Mouse (Mus musculus): ENCODE measurements around the gene St8sia1. TPM values are rescaled to one million over a fixed set of nuclear protein-coding genes. Genes with fewer than 3 reads are reported as not detected.
A peak's percentile ranks its signal among the peaks of the same experiment; 100 is the strongest.

St8sia1 gene
- polyA plus RNA-seq, 1 experiment from 2014 or later = 1.1 TPM

- 77% methylated on average over 9 of the region's 9 CpGs for WGBS
- no peaks in the 10 kb centered on the region for H3K9me3 ChIP-seq (ENCODE audit: control insufficient read depth, low read length)
- H3K27ac ChIP-seq (replicated peaks in 1 of 2; ENCODE audit: control insufficient read depth in 1 of 2, insufficient read depth in 1 of 2, low read depth in 2 of 2, low read length in 2 of 2) = no peak overlapping the region
- H3K9ac ChIP-seq (ENCODE audit: low read length) = no peak overlapping the region
- H3K27me3 ChIP-seq (ENCODE audit: control insufficient read depth, insufficient read depth, low read length) = no peaks in the 10 kb centered on the region
- H3K4me2 ChIP-seq (ENCODE audit: low read length) = no peak overlapping the region
- 0 out of 4 replicates have a peak, but pooled peaks cover 0 to 2% of the 10 kb centered on the region in 2 experiments for H3K4me1 ChIP-seq (ENCODE audit: control insufficient read depth in 2 of 2, insufficient read depth in 2 of 2, low read length in 2 of 2)
- H3K4me3 ChIP-seq (ENCODE audit: control insufficient read depth in 1 of 2, insufficient read depth in 1 of 2, low read depth in 1 of 2, low read length in 2 of 2) = no peak overlapping the region
- ATAC-seq (ENCODE audit: insufficient number of reproducible peaks, insufficient read depth, low FRiP score, low read depth) = no peak
- H3K36me3 ChIP-seq (ENCODE audit: control insufficient read depth, insufficient read depth, low read length) = no peaks in the 10 kb centered on the region
Measured at GRCm38 (mm10) chr6:142926901-142927605, 37.2 kb downstream of the St8sia1 start.

GRCm38 (mm10) chr6:142925921-142926320 lies 38.3 kb downstream of the St8sia1 start:
- no peak overlapping the region for H3K4me3 ChIP-seq (ENCODE audit: control insufficient read depth in 1 of 2, insufficient read depth in 1 of 2, low read depth in 1 of 2, low read length in 2 of 2)
- H3K27me3 ChIP-seq (ENCODE audit: control insufficient read depth, insufficient read depth, low read length) = no peaks in the 10 kb centered on the region
- H3K4me1 ChIP-seq (ENCODE audit: control insufficient read depth in 2 of 2, insufficient read depth in 2 of 2, low read length in 2 of 2) = peaks cover 0 to 5% of the 10 kb centered on the region in 2 experiments; a peak in 1 of 4 replicates
- H3K9me3 ChIP-seq (ENCODE audit: control insufficient read depth, low read length) = no peaks in the 10 kb centered on the region
- no peak overlapping the region for H3K9ac ChIP-seq (ENCODE audit: low read length)
- no peak overlapping the region for H3K27ac ChIP-seq (replicated peaks in 1 of 2; ENCODE audit: control insufficient read depth in 1 of 2, insufficient read depth in 1 of 2, low read depth in 2 of 2, low read length in 2 of 2)
- ATAC-seq (ENCODE audit: insufficient number of reproducible peaks, insufficient read depth, low FRiP score, low read depth) = no peak
- no peak overlapping the region for H3K4me2 ChIP-seq (ENCODE audit: low read length)
- 80% methylated on average over 5 of the region's 5 CpGs for WGBS
- no peaks in the 10 kb centered on the region for H3K36me3 ChIP-seq (ENCODE audit: control insufficient read depth, insufficient read depth, low read length)

- Histone ChIP-seq H3K27me3 (ENCODE audit: control insufficient read depth, insufficient read depth, low read length) (no peaks in the 10 kb centered on the region), H3K9me3 (ENCODE audit: control insufficient read depth, low read length) (no peaks in the 10 kb centered on the region), H3K9ac (ENCODE audit: low read length) (no peak overlapping the region), H3K4me1 (ENCODE audit: control insufficient read depth in 2 of 2, insufficient read depth in 2 of 2, low read length in 2 of 2) (peaks cover 0 to 6% of the 10 kb centered on the region in 2 experiments; a peak in 1 of 4 replicates), H3K4me3 (ENCODE audit: control insufficient read depth in 1 of 2, insufficient read depth in 1 of 2, low read depth in 1 of 2, low read length in 2 of 2) (no peak overlapping the region), H3K36me3 (ENCODE audit: control insufficient read depth, insufficient read depth, low read length) (no peaks in the 10 kb centered on the region), H3K27ac (replicated peaks in 1 of 2; ENCODE audit: control insufficient read depth in 1 of 2, insufficient read depth in 1 of 2, low read depth in 2 of 2, low read length in 2 of 2) (no peak overlapping the region), H3K4me2 (ENCODE audit: low read length) (no peak overlapping the region)
- ATAC-seq (ENCODE audit: insufficient number of reproducible peaks, insufficient read depth, low FRiP score, low read depth) = no peak
- WGBS = 87% methylated on average over 3 of the region's 3 CpGs
Measured at GRCm38 (mm10) chr6:142925374-142925773, 38.9 kb downstream of the St8sia1 start.

- no peak overlapping the region for H3K9ac ChIP-seq (ENCODE audit: low read length)
- peak overlapping the region in 1 of 2 experiments; percentile 41; a peak in 1 of 4 replicates for H3K27ac ChIP-seq (replicated peaks in 1 of 2; ENCODE audit: control insufficient read depth in 1 of 2, insufficient read depth in 1 of 2, low read depth in 2 of 2, low read length in 2 of 2)
- WGBS = 33% methylated on average over 5 of the region's 5 CpGs
- H3K4me2 ChIP-seq (ENCODE audit: low read length) = no peak overlapping the region
- H3K4me3 ChIP-seq (ENCODE audit: control insufficient read depth in 1 of 2, insufficient read depth in 1 of 2, low read depth in 1 of 2, low read length in 2 of 2) = no peak overlapping the region
- no peaks in the 10 kb centered on the region for H3K9me3 ChIP-seq (ENCODE audit: control insufficient read depth, low read length)
- no peaks in the 10 kb centered on the region for H3K36me3 ChIP-seq (ENCODE audit: control insufficient read depth, insufficient read depth, low read length)
- H3K4me1 ChIP-seq (ENCODE audit: control insufficient read depth in 2 of 2, insufficient read depth in 2 of 2, low read length in 2 of 2) = peaks cover 0 to 6% of the 10 kb centered on the region in 2 experiments; a peak in 1 of 4 replicates
- no peaks in the 10 kb centered on the region for H3K27me3 ChIP-seq (ENCODE audit: control insufficient read depth, insufficient read depth, low read length)
- no peak for ATAC-seq (ENCODE audit: insufficient number of reproducible peaks, insufficient read depth, low FRiP score, low read depth)
Measured at GRCm38 (mm10) chr6:142920901-142921300, 43.4 kb downstream of the St8sia1 start.

- Histone ChIP-seq H3K4me3 (ENCODE audit: control insufficient read depth in 1 of 2, insufficient read depth in 1 of 2, low read depth in 1 of 2, low read length in 2 of 2) (no peak overlapping the region), H3K9ac (ENCODE audit: low read length) (no peak overlapping the region), H3K27ac (replicated peaks in 1 of 2; ENCODE audit: control insufficient read depth in 1 of 2, insufficient read depth in 1 of 2, low read depth in 2 of 2, low read length in 2 of 2) (no peak overlapping the region), H3K9me3 (ENCODE audit: control insufficient read depth, low read length) (no peaks in the 10 kb centered on the region), H3K27me3 (ENCODE audit: control insufficient read depth, insufficient read depth, low read length) (no peaks in the 10 kb centered on the region), H3K4me2 (ENCODE audit: low read length) (no peak overlapping the region), H3K4me1 (ENCODE audit: control insufficient read depth in 2 of 2, insufficient read depth in 2 of 2, low read length in 2 of 2) (peaks cover 0 to 6% of the 10 kb centered on the region in 2 experiments; a peak in 1 of 4 replicates), H3K36me3 (ENCODE audit: control insufficient read depth, insufficient read depth, low read length) (no peaks in the 10 kb centered on the region)
- no peak for ATAC-seq (ENCODE audit: insufficient number of reproducible peaks, insufficient read depth, low FRiP score, low read depth)
- WGBS = 88% methylated on average over 6 of the region's 6 CpGs
Measured at GRCm38 (mm10) chr6:142918691-142919090, 45.6 kb downstream of the St8sia1 start.

- peaks cover 0 to 6% of the 10 kb centered on the region in 2 experiments; a peak in 1 of 4 replicates for H3K4me1 ChIP-seq (ENCODE audit: control insufficient read depth in 2 of 2, insufficient read depth in 2 of 2, low read length in 2 of 2)
- no peak overlapping the region for H3K4me3 ChIP-seq (ENCODE audit: control insufficient read depth in 1 of 2, insufficient read depth in 1 of 2, low read depth in 1 of 2, low read length in 2 of 2)
- H3K27me3 ChIP-seq (ENCODE audit: control insufficient read depth, insufficient read depth, low read length) = no peaks in the 10 kb centered on the region
- WGBS = 82% methylated on average over 13 of the region's 13 CpGs
- no peak overlapping the region for H3K9ac ChIP-seq (ENCODE audit: low read length)
- no peak overlapping the region for H3K27ac ChIP-seq (replicated peaks in 1 of 2; ENCODE audit: control insufficient read depth in 1 of 2, insufficient read depth in 1 of 2, low read depth in 2 of 2, low read length in 2 of 2)
- H3K36me3 ChIP-seq (ENCODE audit: control insufficient read depth, insufficient read depth, low read length) = no peaks in the 10 kb centered on the region
- ATAC-seq (ENCODE audit: insufficient number of reproducible peaks, insufficient read depth, low FRiP score, low read depth) = no peak
- no peak overlapping the region for H3K4me2 ChIP-seq (ENCODE audit: low read length)
- H3K9me3 ChIP-seq (ENCODE audit: control insufficient read depth, low read length) = no peaks in the 10 kb centered on the region
Measured at GRCm38 (mm10) chr6:142917471-142917901, 46.8 kb downstream of the St8sia1 start.

GRCm38 (mm10) chr6:142916271-142916941 lies 47.8 kb downstream of the St8sia1 start:
- Histone ChIP-seq H3K4me2 (ENCODE audit: low read length) (no peak overlapping the region), H3K9ac (ENCODE audit: low read length) (no peak overlapping the region), H3K9me3 (ENCODE audit: control insufficient read depth, low read length) (no peaks in the 10 kb centered on the region), H3K4me1 (ENCODE audit: control insufficient read depth in 2 of 2, insufficient read depth in 2 of 2, low read length in 2 of 2) (peaks cover 0 to 6% of the 10 kb centered on the region in 2 experiments; a peak in 1 of 4 replicates), H3K27me3 (ENCODE audit: control insufficient read depth, insufficient read depth, low read length) (no peaks in the 10 kb centered on the region), H3K27ac (replicated peaks in 1 of 2; ENCODE audit: control insufficient read depth in 1 of 2, insufficient read depth in 1 of 2, low read depth in 2 of 2, low read length in 2 of 2) (no peak overlapping the region), H3K36me3 (ENCODE audit: control insufficient read depth, insufficient read depth, low read length) (no peaks in the 10 kb centered on the region), H3K4me3 (ENCODE audit: control insufficient read depth in 1 of 2, insufficient read depth in 1 of 2, low read depth in 1 of 2, low read length in 2 of 2) (no peak overlapping the region)
- no peak for ATAC-seq (ENCODE audit: insufficient number of reproducible peaks, insufficient read depth, low FRiP score, low read depth)
- 85% methylated on average over 11 of the region's 11 CpGs for WGBS
